Mouse (Mus musculus) G1E (cell line): ENCODE results near the gene Sult1b1.

ENCODE experiments used
- GATA2 ChIP-seq: IDR thresholded peaks from 2 replicates; pipeline ENCODE4 v1.6.1; 2012; ENCODE audit warnings: low read depth, low read length, inconsistent platforms, borderline replicate concordance
- POLR2AphosphoS5 ChIP-seq: IDR thresholded peaks from 2 replicates; pipeline ENCODE4 v1.6.1; 2012; ENCODE audit warnings: low read depth, low read length, inconsistent platforms; ENCODE audit not compliant: insufficient replicate concordance

DNA sequence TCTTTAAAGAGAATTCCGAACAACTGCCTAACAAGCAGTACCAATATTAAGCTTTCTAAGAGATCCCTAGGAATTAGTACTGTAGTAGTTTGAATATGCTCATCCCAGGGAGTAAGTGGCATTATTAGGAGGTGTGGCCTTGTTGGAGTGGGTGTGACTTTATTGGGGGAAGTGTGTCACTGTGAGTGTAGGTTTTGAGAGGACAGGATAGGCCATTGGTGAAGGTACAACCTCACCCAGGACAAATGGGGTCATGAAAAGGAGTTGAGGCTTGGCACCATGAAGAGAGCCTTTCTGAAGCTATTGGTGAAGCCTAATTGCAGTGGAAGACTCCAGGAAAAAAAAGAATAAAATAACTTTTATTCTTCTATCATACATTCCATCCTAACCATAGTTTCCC, 29.3 kb upstream of the Sult1b1 start:
- no peak for TF ChIP-seq POLR2AphosphoS5
- TF ChIP-seq GATA2, result no peak
